23 mouse cellular contexts compared by ENCODE assay signal in genomic region chr1:131844883-131845282, GRCm38 (mm10). TPM values are rescaled to one million over a fixed set of nuclear protein-coding genes. Genes with fewer than 3 reads are reported as not detected.
DNase-seq lines count a peak whose midpoint lies in the region; ATAC-seq and TF ChIP-seq lines count a peak whose summit lies in the region.
"Had no signal": no experiment of that assay in that cellular context is flagged by ENCODE, and none has a peak within 500 bp of the region (broad histone marks: within the 10 kb centered on the region; RNA-seq: fewer than 3 reads in every experiment).

No protein-coding gene starts in this region.

- H3K27ac ChIP-seq in stomach, embryonic 15.5 days = no peak overlapping the region
- no peak overlapping the region for H3K27ac ChIP-seq in stomach, postnatal 0 days (replicated peaks)
- no peak overlapping the region for H3K27ac ChIP-seq in liver, embryonic 11.5 days (ENCODE audit: low read depth, low read length)
- H3K27ac ChIP-seq: embryonic facial prominence, embryonic 12.5 days; heart, embryonic 13.5 days; hindbrain, embryonic 14.5 days; limb, embryonic 13.5 days; macrophage had no signal

- H3K9ac ChIP-seq in stomach, embryonic 15.5 days = no peak overlapping the region
- H3K9ac ChIP-seq in stomach, postnatal 0 days (ENCODE audit: low read length) = no peak overlapping the region
- H3K9ac ChIP-seq in liver, embryonic 11.5 days (ENCODE audit: low read depth, low read length) = no peak overlapping the region
- H3K9ac ChIP-seq: embryonic facial prominence, embryonic 12.5 days; heart, embryonic 13.5 days; hindbrain, embryonic 14.5 days; limb, embryonic 13.5 days had no signal

- WGBS in stomach, embryonic 15.5 days = 75% methylated on average over 8 of the region's 8 CpGs
- WGBS in stomach, postnatal 0 days = 74% methylated on average over 8 of the region's 8 CpGs
- WGBS in liver, embryonic 11.5 days = 81% methylated on average over 8 of the region's 8 CpGs

- no peak for TF ChIP-seq CTCF in stomach, postnatal 0 days (IDR thresholded peaks at IDR 0.05; ENCODE audit: low read depth)

- no peaks in the 10 kb centered on the region for H3K9me3 ChIP-seq in stomach, embryonic 15.5 days
- no peaks in the 10 kb centered on the region for H3K9me3 ChIP-seq in stomach, postnatal 0 days (ENCODE audit: control insufficient read depth, low read length)
- H3K9me3 ChIP-seq in liver, embryonic 11.5 days (ENCODE audit: control insufficient read depth, low read length) = no peaks in the 10 kb centered on the region
- H3K9me3 ChIP-seq: embryonic facial prominence, embryonic 12.5 days; heart, embryonic 13.5 days; limb, embryonic 13.5 days had no signal

- no peak overlapping the region for H3K4me2 ChIP-seq in stomach, embryonic 15.5 days
- H3K4me2 ChIP-seq in stomach, postnatal 0 days (replicated peaks; ENCODE audit: low read depth) = no peak overlapping the region
- no peak overlapping the region for H3K4me2 ChIP-seq in liver, embryonic 11.5 days
- H3K4me2 ChIP-seq: embryonic facial prominence, embryonic 12.5 days; heart, embryonic 13.5 days; hindbrain, embryonic 14.5 days; limb, embryonic 13.5 days had no signal

- H3K4me3 ChIP-seq in stomach, embryonic 15.5 days (replicated peaks) = no peak overlapping the region
- H3K4me3 ChIP-seq in stomach, postnatal 0 days (ENCODE audit: low read depth, low read length) = no peak overlapping the region
- no peak overlapping the region for H3K4me3 ChIP-seq in liver, embryonic 11.5 days (ENCODE audit: low read depth, low read length)
- H3K4me3 ChIP-seq: embryonic facial prominence, embryonic 12.5 days; heart, embryonic 13.5 days; limb, embryonic 13.5 days had no signal

- no peaks in the 10 kb centered on the region for H3K27me3 ChIP-seq in stomach, embryonic 15.5 days (replicated peaks)
- H3K27me3 ChIP-seq in stomach, postnatal 0 days (ENCODE audit: control insufficient read depth, insufficient read depth, low read length) = no peaks in the 10 kb centered on the region
- H3K27me3 ChIP-seq in liver, embryonic 11.5 days (replicated peaks; ENCODE audit: control insufficient read depth, insufficient read depth, low read length) = no peaks in the 10 kb centered on the region
- H3K27me3 ChIP-seq: CH12.LX; embryonic facial prominence, embryonic 12.5 days; heart, embryonic 13.5 days; limb, embryonic 13.5 days had no signal

- DNase-seq in cerebellum, postnatal 36 days = peak; percentile 31 to 32
- no peak for DNase-seq in cerebellum, adult 8-10 months
- DNase-seq in stomach, postnatal 0 days (ENCODE audit: low spot score) = no peak
- no peak for DNase-seq in liver, embryonic 11.5 days (ENCODE audit: low spot score)
- DNase-seq in yolk sac, embryonic 10.5 days (ENCODE audit: low spot score) = peak; percentile 6
- no peak for DNase-seq in B cell, adult 2 months
- DNase-seq in ovary, adult 18-20 months (ENCODE audit: low spot score) = no peak
- DNase-seq: adrenal gland, postnatal 10 days; gastrocnemius, postnatal 25 days; heart, postnatal 10 days; kidney, postnatal 14 days; midbrain, embryonic 14.5 days; right cerebral cortex, postnatal 4 days; thymus, postnatal 4 days had no signal

- no peak for TF ChIP-seq EP300 in stomach, postnatal 0 days (optimal IDR thresholded peaks at IDR 0.05)

- H3K4me1 ChIP-seq in stomach, embryonic 15.5 days = no peaks in the 10 kb centered on the region
- H3K4me1 ChIP-seq in stomach, postnatal 0 days (replicated peaks; ENCODE audit: control insufficient read depth, insufficient read depth) = no peaks in the 10 kb centered on the region
- H3K4me1 ChIP-seq in liver, embryonic 11.5 days (replicated peaks; ENCODE audit: control insufficient read depth, insufficient read depth, low read length) = no peaks in the 10 kb centered on the region; the same call in 1 of the 2 replicates
- H3K4me1 ChIP-seq: embryonic facial prominence, embryonic 12.5 days; heart, embryonic 13.5 days; limb, embryonic 13.5 days had no signal

- peaks cover 40% of the 10 kb centered on the region for H3K36me3 ChIP-seq in stomach, embryonic 15.5 days
- peaks cover 25% of the 10 kb centered on the region for H3K36me3 ChIP-seq in stomach, postnatal 0 days (ENCODE audit: control insufficient read depth, insufficient read depth, low read length)
- peaks cover 6% of the 10 kb centered on the region; the same call in 1 of the 2 replicates for H3K36me3 ChIP-seq in liver, embryonic 11.5 days (ENCODE audit: control insufficient read depth, insufficient read depth, low read length)

- ATAC-seq in stomach, embryonic 15.5 days (ENCODE audit: insufficient read depth, low FRiP score, low read depth) = peak; percentile 17; the same call in 1 of the 2 replicates
- ATAC-seq in stomach, postnatal 0 days (ENCODE audit: low FRiP score, low TSS enrichment) = no peak
- peak; percentile 43; the same call in 1 of the 2 replicates for ATAC-seq in liver, embryonic 11.5 days (replicated peaks; ENCODE audit: low FRiP score)
- ATAC-seq: forebrain, embryonic 14.5 days; intestine, postnatal 0 days had no signal

RNA-seq across cellular contexts. Expression of gene Slc41a1, which starts 17.6 kb away (rescaled TPM):
- polyA plus RNA-seq in stomach, embryonic 15.5 days (2015; fragmentation: Nextera tagmentation; extraction: Ambion mirVana) = 13.3 and 17.0 TPM in 2 replicates
- 7.0 and 7.1 TPM in 2 replicates for polyA plus RNA-seq in stomach, postnatal 0 days (2015; fragmentation: Nextera tagmentation; extraction: Ambion mirVana)
- 5.2 and 5.6 TPM in 2 replicates for polyA plus RNA-seq in liver, embryonic 11.5 days (2014; fragmentation: Nextera tagmentation; extraction: Ambion mirVana)

RNA-seq across cellular contexts. Expression of gene Rab29, which starts 22.1 kb away (rescaled TPM):
- polyA plus RNA-seq in stomach, embryonic 15.5 days (2015; fragmentation: Nextera tagmentation; extraction: Ambion mirVana) = 25.0 and 26.5 TPM in 2 replicates
- 21.4 and 21.6 TPM in 2 replicates for polyA plus RNA-seq in stomach, postnatal 0 days (2015; fragmentation: Nextera tagmentation; extraction: Ambion mirVana)
- 20.4 and 20.6 TPM in 2 replicates for polyA plus RNA-seq in liver, embryonic 11.5 days (2014; fragmentation: Nextera tagmentation; extraction: Ambion mirVana)

RNA-seq across cellular contexts. Expression of gene Pm20d1, which starts 47.7 kb away (rescaled TPM):
- polyA plus RNA-seq in stomach, embryonic 15.5 days (2015; fragmentation: Nextera tagmentation; extraction: Ambion mirVana) = 2.6 and 3.5 TPM in 2 replicates
- 1.1 and 1.4 TPM in 2 replicates for polyA plus RNA-seq in stomach, postnatal 0 days (2015; fragmentation: Nextera tagmentation; extraction: Ambion mirVana)
- 2.8 and 4.6 TPM in 2 replicates for polyA plus RNA-seq in liver, embryonic 11.5 days (2014; fragmentation: Nextera tagmentation; extraction: Ambion mirVana)
- polyA plus RNA-seq: macrophage had no signal

Comparison
In these comparisons a context has a peak if more than half of its experiments do, and no peak if none do; other contexts are left out.
1. DNase-seq: peak in cerebellum, postnatal 36 days (2 of 2) and yolk sac, embryonic 10.5 days (single experiment); none in cerebellum, adult 8-10 months (single experiment), stomach, postnatal 0 days (single experiment), liver, embryonic 11.5 days (single experiment), B cell, adult 2 months (0 of 2) and ovary, adult 18-20 months (single experiment).